Mouse (Mus musculus): ENCODE results near the gene Foxd1. TPM values are rescaled to one million over a fixed set of nuclear protein-coding genes. Genes with fewer than 3 reads are reported as not detected.

Gene Foxd1
- not detected in 2 replicates for polyA plus RNA-seq (2011; ENCODE audit: insufficient read depth, insufficient read length, low replicate concordance, missing spikeins)

- no peak for TF ChIP-seq POLR2A (IDR thresholded peaks at IDR 0.05; ENCODE audit: borderline replicate concordance, control insufficient read depth, low read depth, low read length)
- TF ChIP-seq CTCF (IDR thresholded peaks at IDR 0.05; ENCODE audit: control insufficient read depth, insufficient read depth, low read length), result no peak
- Histone ChIP-seq H3K4me1 (ENCODE audit: control insufficient read depth, insufficient read depth, low read length) (no peaks in the 10 kb centered on the region), H3K4me3 (replicated peaks; ENCODE audit: control insufficient read depth, low read depth, low read length) (no peak within 1 kb of the TSS), H3K27ac (ENCODE audit: control insufficient read depth, insufficient read depth, low read depth, low read length, poor library complexity) (no peak within 1 kb of the TSS; the same call in 1 of the 2 replicates)
- WGBS, result 1% methylated on average over 76 of the region's 76 CpGs
Measured at GRCm38 (mm10) chr13:98354090-98354801, at the start of gene Foxd1. TSS of gene Foxd1 (plus strand) at chr13:98354242.

- no peak overlapping the region for H3K4me3 ChIP-seq (replicated peaks; ENCODE audit: control insufficient read depth, low read depth, low read length)
- no peak overlapping the region for H3K27ac ChIP-seq (ENCODE audit: control insufficient read depth, insufficient read depth, low read depth, low read length, poor library complexity)
- 91% methylated on average over 9 of the region's 9 CpGs for WGBS
- no peaks in the 10 kb centered on the region for H3K4me1 ChIP-seq (ENCODE audit: control insufficient read depth, insufficient read depth, low read length)
- TF ChIP-seq CTCF (IDR thresholded peaks at IDR 0.05; ENCODE audit: control insufficient read depth, insufficient read depth, low read length) (no peak), POLR2A (IDR thresholded peaks at IDR 0.05; ENCODE audit: borderline replicate concordance, control insufficient read depth, low read depth, low read length) (no peak)
Measured at GRCm38 (mm10) chr13:98305257-98305656, 48.8 kb upstream of the Foxd1 start.

- Histone ChIP-seq H3K4me1 (ENCODE audit: control insufficient read depth, insufficient read depth, low read length) (no peaks in the 10 kb centered on the region), H3K4me3 (replicated peaks; ENCODE audit: control insufficient read depth, low read depth, low read length) (no peak overlapping the region), H3K27ac (ENCODE audit: control insufficient read depth, insufficient read depth, low read depth, low read length, poor library complexity) (no peak overlapping the region)
- WGBS, result 69% methylated on average over 5 of the region's 5 CpGs
- TF ChIP-seq POLR2A (IDR thresholded peaks at IDR 0.05; ENCODE audit: borderline replicate concordance, control insufficient read depth, low read depth, low read length) (no peak), CTCF (IDR thresholded peaks at IDR 0.05; ENCODE audit: control insufficient read depth, insufficient read depth, low read length) (no peak)
Measured at GRCm38 (mm10) chr13:98306393-98306792, 47.6 kb upstream of the Foxd1 start.

- no peaks in the 10 kb centered on the region for H3K4me1 ChIP-seq (ENCODE audit: control insufficient read depth, insufficient read depth, low read length)
- no peak for TF ChIP-seq CTCF (IDR thresholded peaks at IDR 0.05; ENCODE audit: control insufficient read depth, insufficient read depth, low read length)
- no peak for TF ChIP-seq POLR2A (IDR thresholded peaks at IDR 0.05; ENCODE audit: borderline replicate concordance, control insufficient read depth, low read depth, low read length)
- H3K27ac ChIP-seq (ENCODE audit: control insufficient read depth, insufficient read depth, low read depth, low read length, poor library complexity), result no peak overlapping the region
- 82% methylated on average over 14 of the region's 14 CpGs for WGBS
- no peak overlapping the region for H3K4me3 ChIP-seq (replicated peaks; ENCODE audit: control insufficient read depth, low read depth, low read length)
Measured at GRCm38 (mm10) chr13:98306852-98307475, 47.1 kb upstream of the Foxd1 start.

- H3K27ac ChIP-seq (ENCODE audit: control insufficient read depth, insufficient read depth, low read depth, low read length, poor library complexity), result no peak overlapping the region
- TF ChIP-seq POLR2A (IDR thresholded peaks at IDR 0.05; ENCODE audit: borderline replicate concordance, control insufficient read depth, low read depth, low read length) (no peak), CTCF (IDR thresholded peaks at IDR 0.05; ENCODE audit: control insufficient read depth, insufficient read depth, low read length) (no peak)
- 84% methylated on average over 5 of the region's 5 CpGs for WGBS
- no peaks in the 10 kb centered on the region for H3K4me1 ChIP-seq (ENCODE audit: control insufficient read depth, insufficient read depth, low read length)
- H3K4me3 ChIP-seq (replicated peaks; ENCODE audit: control insufficient read depth, low read depth, low read length), result no peak overlapping the region
Measured at GRCm38 (mm10) chr13:98308004-98308403, 46.0 kb upstream of the Foxd1 start.

- Histone ChIP-seq H3K4me1 (ENCODE audit: control insufficient read depth, insufficient read depth, low read length) (no peaks in the 10 kb centered on the region), H3K27ac (ENCODE audit: control insufficient read depth, insufficient read depth, low read depth, low read length, poor library complexity) (no peak overlapping the region), H3K4me3 (replicated peaks; ENCODE audit: control insufficient read depth, low read depth, low read length) (no peak overlapping the region)
- WGBS, result 87% methylated on average over 4 of the region's 4 CpGs
- TF ChIP-seq CTCF (IDR thresholded peaks at IDR 0.05; ENCODE audit: control insufficient read depth, insufficient read depth, low read length), result no peak
- TF ChIP-seq POLR2A (IDR thresholded peaks at IDR 0.05; ENCODE audit: borderline replicate concordance, control insufficient read depth, low read depth, low read length), result no peak
Measured at GRCm38 (mm10) chr13:98308724-98309123, 45.3 kb upstream of the Foxd1 start.

- TF ChIP-seq POLR2A (IDR thresholded peaks at IDR 0.05; ENCODE audit: borderline replicate concordance, control insufficient read depth, low read depth, low read length) (no peak), CTCF (IDR thresholded peaks at IDR 0.05; ENCODE audit: control insufficient read depth, insufficient read depth, low read length) (no peak)
- H3K27ac ChIP-seq (ENCODE audit: control insufficient read depth, insufficient read depth, low read depth, low read length, poor library complexity), result no peak overlapping the region
- H3K4me1 ChIP-seq (ENCODE audit: control insufficient read depth, insufficient read depth, low read length), result no peaks in the 10 kb centered on the region; the same call in 1 of the 2 replicates
- no peak overlapping the region for H3K4me3 ChIP-seq (replicated peaks; ENCODE audit: control insufficient read depth, low read depth, low read length)
- 88% methylated on average over 5 of the region's 5 CpGs for WGBS
Measured at GRCm38 (mm10) chr13:98311597-98311996, 42.4 kb upstream of the Foxd1 start.

GRCm38 (mm10) chr13:98313631-98314030, 40.4 kb upstream of the Foxd1 start:
- TF ChIP-seq POLR2A (IDR thresholded peaks at IDR 0.05; ENCODE audit: borderline replicate concordance, control insufficient read depth, low read depth, low read length) (no peak), CTCF (IDR thresholded peaks at IDR 0.05; ENCODE audit: control insufficient read depth, insufficient read depth, low read length) (no peak)
- WGBS, result 70% methylated on average over 7 of the region's 7 CpGs
- Histone ChIP-seq H3K4me1 (ENCODE audit: control insufficient read depth, insufficient read depth, low read length) (no peaks in the 10 kb centered on the region; the same call in 1 of the 2 replicates), H3K27ac (ENCODE audit: control insufficient read depth, insufficient read depth, low read depth, low read length, poor library complexity) (no peak overlapping the region), H3K4me3 (replicated peaks; ENCODE audit: control insufficient read depth, low read depth, low read length) (no peak overlapping the region)

All from bone marrow, adult 2 months (tissue).